Mouse (Mus musculus) monocyte, adult 2 months (primary cell): Measurements from ENCODE around the gene Rps6ka2.
A peak's percentile ranks its signal among the peaks of the same experiment; 100 is the strongest.
"Not testable (repeated sequence)": the region's sequence is repeated elsewhere in the genome, so short reads cannot be mapped to it uniquely, and the experiment has no call there.

ENCODE experiments used
- DNase-seq, 2 experiments: peaks; one replicate each; pipeline ENCODE4 v3.0.0; 2022; ENCODE audit warnings: low spot score in 2 of 2, low read depth in 1 of 2

The Rps6ka2 gene

GRCm38 (mm10) chr17:7169627-7170303 is at the start of gene Rps6ka2:
Gene Rps6ka2, plus strand, starts transcription at chr17:7170115.
- peak; percentile 84 to 88 for DNase-seq

- DNase-seq, result not testable (repeated sequence)
Observed at GRCm38 (mm10) chr17:7120835-7121234, 49.1 kb upstream of the Rps6ka2 start.

- DNase-seq, result not testable (repeated sequence)
Observed at GRCm38 (mm10) chr17:7122554-7122953, 47.4 kb upstream of the Rps6ka2 start.

DNA sequence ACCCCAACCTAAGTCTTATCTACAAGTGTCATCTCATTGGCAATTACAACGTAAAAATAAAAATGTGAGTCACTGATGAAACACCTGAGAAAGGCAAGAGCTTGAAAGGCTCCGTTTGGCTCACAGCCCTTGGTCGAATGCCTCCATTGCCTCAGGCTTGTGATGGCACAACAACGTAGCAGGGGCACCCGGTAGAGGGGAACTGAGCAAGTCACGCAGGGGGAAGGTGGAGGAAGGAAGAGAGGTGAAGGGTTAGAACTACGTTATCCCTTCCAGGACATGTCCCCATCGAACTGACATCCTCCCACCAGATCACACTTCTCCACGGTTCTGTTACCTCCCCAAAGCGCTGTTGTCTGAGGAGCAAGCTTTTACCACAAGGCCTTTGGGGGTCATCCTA is 43.4 kb upstream of the Rps6ka2 start:
- not testable (repeated sequence) for DNase-seq

DNA sequence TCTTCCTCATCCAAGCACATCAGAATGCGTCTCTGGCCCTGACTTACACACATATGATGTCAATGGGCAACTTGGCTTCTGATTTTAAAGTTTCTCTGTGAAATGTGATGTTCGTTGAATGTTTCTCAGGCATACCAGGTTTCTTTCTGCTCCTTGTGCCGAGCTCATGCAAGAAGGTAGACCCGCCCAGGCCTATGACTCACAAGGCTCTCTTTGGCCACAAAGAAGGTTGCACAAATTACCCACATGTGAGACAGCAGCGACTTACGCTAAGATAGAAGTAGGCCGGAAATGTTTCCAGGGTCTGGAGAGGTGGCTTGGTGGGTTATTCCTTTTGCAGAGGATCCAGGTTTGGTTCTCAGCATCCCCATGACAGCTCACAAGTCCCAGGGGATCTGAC is 35.9 kb upstream of the Rps6ka2 start:
- DNase-seq, result not testable (repeated sequence)

DNA sequence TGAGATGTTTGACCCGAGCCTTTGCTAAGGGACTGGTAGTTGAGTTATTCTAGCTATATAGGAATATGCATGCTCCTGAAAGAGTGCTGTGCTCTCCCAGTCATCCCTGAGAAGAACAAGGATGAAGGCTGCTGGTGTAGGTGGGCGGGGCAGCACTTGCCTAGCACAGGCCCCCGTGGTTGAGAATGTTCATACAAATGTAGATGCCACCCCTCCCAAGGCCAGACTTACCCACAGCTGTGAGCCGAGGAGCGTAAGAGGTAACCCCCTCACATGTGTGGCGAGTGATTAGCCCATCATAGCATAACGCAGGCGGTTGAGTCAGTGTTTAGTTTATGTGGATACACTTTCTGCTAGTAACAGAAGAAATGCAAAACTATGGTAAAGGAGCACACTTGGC is 34.6 kb upstream of the Rps6ka2 start:
- not testable (repeated sequence) for DNase-seq

GRCm38 (mm10) chr17:7138186-7138925 is 31.6 kb upstream of the Rps6ka2 start:
- no peak for DNase-seq

DNA sequence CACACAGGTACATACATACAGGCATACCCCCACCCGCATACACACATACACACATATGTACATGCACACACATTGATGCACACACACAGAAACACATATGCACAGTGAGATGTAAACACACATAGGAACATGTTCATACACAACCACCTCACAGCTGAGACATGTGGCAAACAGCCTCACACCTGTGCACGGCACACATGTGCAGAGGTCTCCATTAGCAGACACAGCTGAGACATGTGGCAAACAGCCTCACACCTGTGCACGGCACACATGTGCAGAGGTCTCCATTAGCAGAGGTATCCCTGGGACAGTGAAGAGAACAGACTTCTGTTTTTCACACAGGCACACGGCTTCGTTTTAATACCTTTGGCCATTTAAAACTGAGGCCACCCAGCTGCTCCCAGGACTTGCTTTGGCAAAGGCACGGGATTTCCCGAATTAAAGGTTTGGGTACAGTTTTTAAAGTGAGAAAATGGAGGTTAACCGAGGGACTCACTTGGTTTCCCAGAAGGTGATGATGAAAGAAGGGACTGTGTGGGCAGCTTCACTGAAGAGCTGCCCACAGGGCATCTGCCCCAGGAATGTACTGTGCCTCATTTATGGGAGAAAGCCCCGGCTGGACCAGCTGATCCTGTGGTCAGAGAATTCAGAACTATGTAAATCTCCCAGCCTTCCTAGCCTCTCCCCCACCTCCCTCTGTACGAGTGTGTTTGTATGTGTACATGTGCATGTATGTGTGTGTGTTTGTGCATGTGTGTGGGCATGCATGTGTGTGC is 29.3 kb upstream of the Rps6ka2 start:
- no peak for DNase-seq

GRCm38 (mm10) chr17:7142367-7142766 is 27.5 kb upstream of the Rps6ka2 start:
- no peak for DNase-seq

DNA sequence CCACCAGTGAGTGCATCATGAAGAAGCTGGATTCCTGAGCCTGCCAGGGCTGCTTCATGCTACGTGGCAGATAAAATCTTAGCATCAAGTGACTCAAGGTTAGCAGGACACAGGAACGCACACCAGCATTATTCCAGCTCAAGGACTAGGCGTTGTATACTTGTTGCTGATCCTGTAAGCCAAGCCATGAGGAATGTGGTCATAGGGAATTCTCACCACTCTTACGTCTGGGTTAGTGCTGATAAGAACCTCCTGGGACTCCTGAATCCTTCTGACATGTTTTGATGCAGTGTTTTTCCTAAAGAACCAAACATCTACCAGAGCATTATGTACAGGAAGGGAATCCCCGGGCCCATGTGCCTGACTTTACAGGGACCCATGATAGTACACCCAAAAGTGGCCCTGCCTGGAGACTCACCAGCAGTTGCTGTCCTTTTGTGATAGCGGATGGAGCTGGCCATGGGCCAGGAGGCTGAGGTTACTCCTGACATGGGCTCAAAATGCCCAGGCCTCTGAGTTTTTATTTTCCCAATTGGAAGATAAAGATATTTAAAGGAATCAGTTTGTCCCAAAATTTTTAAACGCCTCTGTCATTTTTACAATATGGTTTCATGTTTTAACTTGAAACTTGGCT is 25.9 kb upstream of the Rps6ka2 start:
- DNase-seq, result no peak

DNA sequence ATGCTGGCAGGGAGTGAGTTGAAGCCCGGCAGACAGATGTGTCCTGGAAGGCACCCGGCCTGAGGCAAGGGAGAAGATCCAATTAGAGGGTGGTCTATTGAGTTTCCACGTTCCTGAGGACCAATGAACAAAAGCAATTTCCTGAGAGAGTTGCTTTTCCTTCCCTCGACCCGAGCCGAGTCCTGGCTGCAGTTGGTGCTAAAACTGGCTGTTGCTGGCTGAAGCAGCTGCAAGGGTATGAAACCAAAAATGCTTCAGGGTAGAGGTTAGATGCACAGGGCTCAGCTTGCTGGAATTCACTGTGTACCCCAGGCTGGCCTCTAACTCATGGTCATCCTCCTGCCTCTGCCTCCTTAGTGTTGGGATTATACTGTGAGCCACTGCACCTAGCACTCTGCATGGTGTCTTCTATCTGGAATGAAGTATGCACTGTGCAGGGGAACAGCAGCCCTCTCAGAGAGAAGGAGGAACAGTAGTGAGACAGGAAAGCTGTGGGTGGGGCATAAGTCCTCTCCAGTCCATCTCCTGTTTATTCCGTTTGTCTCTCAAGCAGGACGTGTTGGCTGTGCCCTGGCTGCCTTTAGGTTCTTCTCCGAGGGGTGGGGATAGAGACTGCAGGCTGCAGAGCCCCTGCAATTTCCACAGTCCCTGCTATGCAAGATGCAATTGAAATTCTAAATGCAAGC is 24.4 kb upstream of the Rps6ka2 start:
- DNase-seq, result no peak

DNA sequence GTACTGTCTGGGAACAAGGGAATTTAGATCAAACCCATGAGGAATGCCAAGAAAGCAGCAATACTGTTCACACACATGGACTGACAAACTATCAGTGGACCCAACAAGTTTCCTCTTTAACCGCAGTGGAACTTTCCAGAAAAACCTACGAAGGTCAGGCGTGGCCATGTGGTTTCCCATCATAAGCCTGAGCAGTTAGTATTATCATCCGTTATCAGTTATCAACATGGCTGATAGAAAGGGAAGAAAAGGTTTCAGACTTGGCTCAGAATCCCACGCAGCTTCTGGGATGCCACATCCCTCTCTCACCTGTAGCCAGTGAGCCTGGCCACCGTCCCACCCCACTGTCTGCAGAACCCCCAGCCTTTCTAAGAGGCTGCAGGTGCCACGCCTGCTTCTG is 23.4 kb upstream of the Rps6ka2 start:
- DNase-seq, result no peak

- DNase-seq, result no peak
Observed at GRCm38 (mm10) chr17:7147920-7148321, 22.0 kb upstream of the Rps6ka2 start.

GRCm38 (mm10) chr17:7149328-7150195 is 20.4 kb upstream of the Rps6ka2 start:
- no peak for DNase-seq

GRCm38 (mm10) chr17:7151446-7152100 is 18.3 kb upstream of the Rps6ka2 start:
- DNase-seq, result no peak

GRCm38 (mm10) chr17:7152662-7153061 is 17.3 kb upstream of the Rps6ka2 start:
- DNase-seq, result no peak

DNA sequence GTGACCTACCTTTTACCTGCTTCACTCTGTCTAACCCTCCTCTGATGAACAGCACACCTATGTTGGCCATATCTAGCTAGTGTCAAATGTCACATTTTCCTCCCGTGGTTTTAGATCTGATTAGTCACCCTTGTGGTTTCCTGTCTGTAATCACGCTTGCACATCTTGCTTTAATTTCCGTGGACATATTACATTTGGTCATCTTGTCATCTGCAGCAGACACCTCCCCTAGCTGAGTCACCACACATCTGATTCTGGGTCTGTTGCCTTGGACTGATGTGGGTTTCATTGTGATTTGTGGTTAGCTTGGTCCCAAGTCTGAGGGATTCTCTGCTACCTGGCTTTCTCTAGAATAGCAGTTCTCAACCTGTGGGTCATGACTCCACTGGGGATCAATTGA is 6.0 kb upstream of the Rps6ka2 start:
- DNase-seq, result no peak

DNA sequence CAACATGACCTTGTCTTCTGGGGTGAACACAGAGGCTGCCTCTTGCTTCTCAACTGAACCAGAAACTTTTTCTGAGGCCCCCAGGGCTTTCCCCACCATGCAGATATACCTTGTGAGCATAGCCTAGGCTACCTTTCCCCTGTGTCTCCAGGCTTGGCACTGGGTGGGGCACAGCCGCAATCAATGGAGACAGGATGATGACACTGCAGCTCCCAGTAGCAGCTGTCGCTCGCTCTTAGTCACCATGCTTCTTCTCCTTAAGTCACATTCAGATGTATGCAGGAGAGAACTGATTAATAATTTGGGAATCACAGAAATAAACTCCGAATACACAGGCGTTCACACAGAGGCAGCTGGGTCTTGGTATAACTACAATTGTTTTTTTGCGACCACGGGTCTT is 4.4 kb upstream of the Rps6ka2 start:
- DNase-seq, result no peak

DNA sequence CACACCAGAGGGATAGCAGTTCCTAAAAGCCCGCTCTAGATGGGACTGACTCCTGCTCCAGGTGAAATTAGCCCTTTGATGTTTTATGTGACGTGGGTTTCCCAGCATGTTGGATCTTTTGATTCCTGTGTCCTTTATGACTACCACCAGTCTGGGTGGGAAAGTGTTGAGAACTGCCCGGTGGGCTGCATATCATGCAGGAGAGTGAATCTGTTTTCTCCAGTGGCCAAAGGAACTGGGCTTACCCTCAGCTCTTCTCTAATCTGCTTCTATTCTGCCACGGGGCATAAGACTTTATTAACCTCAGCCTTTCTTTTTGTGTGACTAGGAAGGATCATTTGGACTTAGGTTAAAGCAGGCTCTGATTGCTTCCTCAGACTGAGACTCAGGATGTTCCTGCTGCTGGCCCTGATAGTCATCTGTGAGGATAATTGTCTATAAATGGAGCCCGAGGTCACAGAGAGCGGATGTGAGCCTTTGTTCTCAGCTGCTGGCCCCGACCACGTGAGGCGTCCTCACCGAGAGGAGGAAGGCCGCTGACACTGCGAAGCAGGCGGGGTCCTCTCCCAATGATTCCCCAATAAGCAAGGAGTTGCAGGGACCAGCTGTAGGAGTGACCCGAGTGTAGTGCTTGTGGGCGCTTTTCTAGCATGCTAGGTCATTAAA is 821 bp upstream of the Rps6ka2 start:
- peak in 1 of 2 experiments; percentile 29 for DNase-seq
